Mouse (Mus musculus) megakaryocyte, embryonic 14.5 days (primary cell): ENCODE measurements around the gene Mrpl3.

Experiments used
- FLI1 ChIP-seq: IDR thresholded peaks from 2 replicates; pipeline ENCODE4 v1.6.1; 2012; ENCODE audit warnings: low read length, inconsistent platforms, mixed read lengths
- GATA1 ChIP-seq: IDR thresholded peaks from 3 replicates; pipeline ENCODE4 v1.6.1; 2012; ENCODE audit warnings: mixed read lengths, low read length, inconsistent platforms, borderline replicate concordance

GRCm38 (mm10) chr9:105074851-105075250 lies 21.8 kb downstream of the Mrpl3 start:
- TF ChIP-seq GATA1 (no peak), FLI1 (no peak)
